In genomic region chr15:12266460-12266859, GRCm38 (mm10) we compare ENCODE assay signal across 26 mouse cellular contexts. TPM values are rescaled to one million over a fixed set of nuclear protein-coding genes. Genes with fewer than 3 reads are reported as not detected.
A peak's percentile ranks its signal among the peaks of the same experiment; 100 is the strongest.
DNase-seq lines count a peak whose midpoint lies in the region; ATAC-seq and TF ChIP-seq lines count a peak whose summit lies in the region.
"Had no signal": no experiment of that assay in that cellular context is flagged by ENCODE, and none has a peak within 500 bp of the region (broad histone marks: within the 10 kb centered on the region; RNA-seq: fewer than 3 reads in every experiment).

No protein-coding gene starts in this region.

- no peak for TF ChIP-seq CTCF in forebrain, postnatal 0 days (IDR thresholded peaks at IDR 0.05; ENCODE audit: low read depth)
- no peak for TF ChIP-seq CTCF in lung, postnatal 0 days (IDR thresholded peaks at IDR 0.05)

- H3K27me3 ChIP-seq in forebrain, embryonic 11.5 days (ENCODE audit: control insufficient read depth, insufficient read depth, low read length), result no peaks in the 10 kb centered on the region
- H3K27me3 ChIP-seq in forebrain, postnatal 0 days (ENCODE audit: insufficient read depth, low read length), result no peaks in the 10 kb centered on the region
- H3K27me3 ChIP-seq in limb, embryonic 13.5 days, result no peaks in the 10 kb centered on the region
- H3K27me3 ChIP-seq in lung, postnatal 0 days (replicated peaks; ENCODE audit: insufficient read depth, low read length), result no peaks in the 10 kb centered on the region
- H3K27me3 ChIP-seq: hindbrain, embryonic 15.5 days; intestine, embryonic 15.5 days; liver, embryonic 15.5 days; megakaryocyte, embryonic 14.5 days; midbrain, embryonic 13.5 days had no signal

- H3K4me1 ChIP-seq in forebrain, embryonic 11.5 days (replicated peaks; ENCODE audit: control insufficient read depth, insufficient read depth, low read length), result no peaks in the 10 kb centered on the region
- no peaks in the 10 kb centered on the region for H3K4me1 ChIP-seq in forebrain, postnatal 0 days (ENCODE audit: insufficient read depth)
- peaks cover 14% of the 10 kb centered on the region for H3K4me1 ChIP-seq in limb, embryonic 13.5 days
- H3K4me1 ChIP-seq in lung, postnatal 0 days (ENCODE audit: insufficient read depth, low read depth, low read length), result 0 out of 2 replicates have a peak, but pooled peaks cover 2% of the 10 kb centered on the region
- H3K4me1 ChIP-seq: forebrain, embryonic 10.5 days; hindbrain, embryonic 15.5 days; intestine, embryonic 15.5 days; midbrain, embryonic 13.5 days had no signal

- DNase-seq in forebrain, embryonic 11.5 days (ENCODE audit: low spot score), result peak; percentile 27
- no peak for DNase-seq in forebrain, postnatal 0 days
- DNase-seq in 3T3-L1 (ENCODE audit: low read depth, low spot score), result peak; percentile 32
- peak; percentile 57 for DNase-seq in lung, postnatal 0 days (ENCODE audit: low spot score)
- no peak for DNase-seq in retina, postnatal 1 day
- no peak for DNase-seq in gastrocnemius, postnatal 4 days (ENCODE audit: low spot score in 2 of 2)
- DNase-seq: adrenal gland, adult 2 months; cerebellum, adult 11-12 months; cerebellum, postnatal 10 days; gastrocnemius, postnatal 36 days; heart, postnatal 4 days; kidney, adult 9 months; kidney, postnatal 14 days; liver; thymus, postnatal 25 days had no signal

- no peak for ATAC-seq in forebrain, embryonic 11.5 days (replicated peaks; ENCODE audit: low FRiP score)
- no peak for ATAC-seq in forebrain, postnatal 0 days
- ATAC-seq in limb, embryonic 13.5 days (ENCODE audit: low FRiP score, low read depth), result peak; percentile 54
- ATAC-seq in lung, postnatal 0 days, result peak; percentile 62
- no peak for ATAC-seq in granulocyte monocyte progenitor cell, adult 5-6 weeks (replicated peaks; ENCODE audit: poor library complexity, severe bottlenecking)
- ATAC-seq: intestine, embryonic 15.5 days; midbrain, embryonic 13.5 days had no signal

- H3K4me3 ChIP-seq in forebrain, embryonic 11.5 days (ENCODE audit: low read depth, low read length), result no peak overlapping the region
- H3K4me3 ChIP-seq in forebrain, postnatal 0 days (ENCODE audit: low read depth, low read length), result no peak overlapping the region
- H3K4me3 ChIP-seq in limb, embryonic 13.5 days, result no peak overlapping the region
- H3K4me3 ChIP-seq in lung, postnatal 0 days (ENCODE audit: low read depth, low read length), result no peak overlapping the region
- H3K4me3 ChIP-seq: forebrain, embryonic 10.5 days; hindbrain, embryonic 15.5 days; intestine, embryonic 15.5 days; liver, embryonic 15.5 days; megakaryocyte, embryonic 14.5 days; midbrain, embryonic 13.5 days had no signal

- 85% methylated on average over 8 of the region's 8 CpGs for WGBS in forebrain, embryonic 11.5 days
- 70% methylated on average over 8 of the region's 8 CpGs for WGBS in forebrain, postnatal 0 days
- 61% methylated on average over 8 of the region's 8 CpGs for WGBS in limb, embryonic 13.5 days
- 35% methylated on average over 8 of the region's 8 CpGs for WGBS in lung, postnatal 0 days

- H3K27ac ChIP-seq in forebrain, embryonic 11.5 days (ENCODE audit: low read depth, low read length), result no peak overlapping the region
- H3K27ac ChIP-seq in forebrain, postnatal 0 days (ENCODE audit: low read depth, low read length), result no peak overlapping the region
- H3K27ac ChIP-seq in limb, embryonic 13.5 days, result peak overlapping the region; percentile 81
- H3K27ac ChIP-seq in lung, postnatal 0 days (ENCODE audit: low read length), result no peak overlapping the region; the same call in 1 of the 2 replicates
- H3K27ac ChIP-seq: forebrain, embryonic 10.5 days; hindbrain, embryonic 15.5 days; intestine, embryonic 15.5 days; liver, embryonic 15.5 days; midbrain, embryonic 13.5 days had no signal

- H3K36me3 ChIP-seq in forebrain, embryonic 11.5 days (ENCODE audit: control insufficient read depth, insufficient read depth, low read length), result peaks cover 5% of the 10 kb centered on the region
- H3K36me3 ChIP-seq in forebrain, postnatal 0 days (ENCODE audit: insufficient read depth), result peaks cover 83% of the 10 kb centered on the region
- H3K36me3 ChIP-seq in limb, embryonic 13.5 days, result peaks cover 96% of the 10 kb centered on the region
- peaks cover 43% of the 10 kb centered on the region for H3K36me3 ChIP-seq in lung, postnatal 0 days (ENCODE audit: insufficient read depth, low read length)

- no peak overlapping the region for H3K4me2 ChIP-seq in forebrain, embryonic 11.5 days (ENCODE audit: low read depth, low read length, severe bottlenecking)
- H3K4me2 ChIP-seq in forebrain, postnatal 0 days (ENCODE audit: low read depth), result no peak overlapping the region
- no peak overlapping the region for H3K4me2 ChIP-seq in limb, embryonic 13.5 days (replicated peaks)
- H3K4me2 ChIP-seq in lung, postnatal 0 days (replicated peaks; ENCODE audit: low read depth, low read length), result no peak overlapping the region
- H3K4me2 ChIP-seq: hindbrain, embryonic 15.5 days; intestine, embryonic 15.5 days; liver, embryonic 15.5 days; midbrain, embryonic 13.5 days had no signal

- H3K9me3 ChIP-seq in forebrain, embryonic 11.5 days (ENCODE audit: control insufficient read depth, low read length), result no peaks in the 10 kb centered on the region
- H3K9me3 ChIP-seq in forebrain, postnatal 0 days (ENCODE audit: low read length), result no peaks in the 10 kb centered on the region
- no peaks in the 10 kb centered on the region for H3K9me3 ChIP-seq in limb, embryonic 13.5 days
- H3K9me3 ChIP-seq in lung, postnatal 0 days (ENCODE audit: low read length), result no peaks in the 10 kb centered on the region
- H3K9me3 ChIP-seq: forebrain, embryonic 10.5 days; hindbrain, embryonic 15.5 days; intestine, embryonic 15.5 days; liver, embryonic 15.5 days; megakaryocyte, embryonic 14.5 days; midbrain, embryonic 13.5 days had no signal

- TF ChIP-seq EP300 in lung, postnatal 0 days (IDR thresholded peaks at IDR 0.05), result no peak

- H3K9ac ChIP-seq in forebrain, embryonic 11.5 days (ENCODE audit: low read length), result no peak overlapping the region
- H3K9ac ChIP-seq in forebrain, postnatal 0 days, result no peak overlapping the region
- H3K9ac ChIP-seq in limb, embryonic 13.5 days, result no peak overlapping the region
- H3K9ac ChIP-seq in lung, postnatal 0 days (replicated peaks; ENCODE audit: low read depth), result no peak overlapping the region
- H3K9ac ChIP-seq: hindbrain, embryonic 15.5 days; intestine, embryonic 15.5 days; liver, embryonic 15.5 days; midbrain, embryonic 13.5 days had no signal

RNA-seq across cellular contexts. Expression of gene Golph3, which starts 54.8 kb away (rescaled TPM):
- 102 and 103 TPM in 2 replicates for polyA plus RNA-seq in forebrain, embryonic 11.5 days (2014; fragmentation: Nextera tagmentation; extraction: Ambion mirVana)
- 78.5 and 106 TPM in 2 replicates for total RNA-seq in forebrain, postnatal 0 days (2014; rRNA removed)
- polyA plus RNA-seq in forebrain, postnatal 0 days (2015; fragmentation: Nextera tagmentation; extraction: Ambion mirVana), result 45.0 and 51.3 TPM in 2 replicates
- 84.1 and 91.9 TPM in 2 replicates for polyA plus RNA-seq in limb, embryonic 13.5 days (2015; fragmentation: Nextera tagmentation; extraction: Ambion mirVana)
- 79.4 and 85.9 TPM in 2 replicates for polyA plus RNA-seq in lung, postnatal 0 days (2015; fragmentation: Nextera tagmentation; extraction: Ambion mirVana)
- total RNA-seq in granulocyte monocyte progenitor cell, adult 5-6 weeks (2014; fragmentation: Nextera tagmentation), result 64.1 and 73.3 TPM in 2 replicates
- 92.7 and 98.3 TPM in 2 replicates for total RNA-seq in granulocyte monocyte progenitor cell, adult 5-6 weeks (2017)
- total RNA-seq in gastrocnemius, postnatal 4 days (2021), result 10 to 100 TPM; 66.2 to 78.0 TPM

RNA-seq across cellular contexts. Expression of gene 1810049J17Rik, which starts 55.2 kb away (rescaled TPM):
- 1.0 TPM in 1 of 2 replicates, not detected in the other for polyA plus RNA-seq in forebrain, embryonic 11.5 days (2014; fragmentation: Nextera tagmentation; extraction: Ambion mirVana)
- total RNA-seq in forebrain, postnatal 0 days (2014; rRNA removed), result not detected in 2 replicates
- 0.72 and 2.1 TPM in 2 replicates for polyA plus RNA-seq in forebrain, postnatal 0 days (2015; fragmentation: Nextera tagmentation; extraction: Ambion mirVana)
- polyA plus RNA-seq in limb, embryonic 13.5 days (2015; fragmentation: Nextera tagmentation; extraction: Ambion mirVana), result 0.84 TPM in 1 of 2 replicates, not detected in the other
- polyA plus RNA-seq in lung, postnatal 0 days (2015; fragmentation: Nextera tagmentation; extraction: Ambion mirVana), result 0.33 and 1.1 TPM in 2 replicates
- total RNA-seq in granulocyte monocyte progenitor cell, adult 5-6 weeks (2014; fragmentation: Nextera tagmentation), result not detected in 2 replicates
- total RNA-seq in granulocyte monocyte progenitor cell, adult 5-6 weeks (2017), result not detected in 2 replicates
- total RNA-seq in gastrocnemius, postnatal 4 days (2021), result 1 to 10 TPM in 1 of 2 experiments, not detected in 1; 1.4 TPM
- total RNA-seq: gastrocnemius, postnatal 36 days; monocyte, adult 5-6 weeks; neutrophil, adult 5-6 weeks had no signal
- polyA plus RNA-seq: forebrain, embryonic 10.5 days; small intestine, adult 2 months had no signal

Comparison
In these comparisons a context has a peak if more than half of its experiments do, and no peak if none do; other contexts are left out.
1. DNase-seq: peak in forebrain, embryonic 11.5 days (single experiment), 3T3-L1 (single experiment) and lung, postnatal 0 days (single experiment); none in forebrain, postnatal 0 days (single experiment), retina, postnatal 1 day (single experiment) and gastrocnemius, postnatal 4 days (0 of 2).
2. ATAC-seq: peak in limb, embryonic 13.5 days (single experiment) and lung, postnatal 0 days (single experiment); none in forebrain, embryonic 11.5 days (single experiment), forebrain, postnatal 0 days (single experiment) and granulocyte monocyte progenitor cell, adult 5-6 weeks (single experiment).